Mouse (Mus musculus) liver, embryonic 16.5 days (tissue): Measurements from ENCODE around the gene Dpep1. TPM values are rescaled to one million over a fixed set of nuclear protein-coding genes. Genes with fewer than 3 reads are reported as not detected.
"Not testable (repeated sequence)": the region's sequence is repeated elsewhere in the genome, so short reads cannot be mapped to it uniquely, and the experiment has no call there.

Experiments used
- ATAC-seq: fragments of 200-750 bp; cut with Nextera tagmentation; 2 replicates; pipeline ENCODE4 v1.8.0; 2017; ENCODE audit warnings: low read depth, mild to moderate bottlenecking, moderate number of reproducible peaks, moderate library complexity
- H3K27ac ChIP-seq: fragments of 300-500 bp; sonication (generic); 2 replicates; pipeline ENCODE4 v1.5.1; 2014; ENCODE audit warnings: mild to moderate bottlenecking, low read length
- H3K27me3 ChIP-seq: fragments of 300-500 bp; sonication (generic); 2 replicates; pipeline ENCODE4 v1.6.1; 2014; ENCODE audit warnings: low read depth, low read length, mixed read lengths; ENCODE audit not compliant: control insufficient read depth, insufficient read depth
- H3K36me3 ChIP-seq: fragments of 300-500 bp; sonication (generic); 2 replicates; pipeline ENCODE4 v1.6.1; 2014; ENCODE audit warnings: mild to moderate bottlenecking; ENCODE audit not compliant: control insufficient read depth, insufficient read depth
- H3K4me1 ChIP-seq: fragments of 300-500 bp; sonication (generic); 2 replicates; pipeline ENCODE4 v1.6.1; 2014; ENCODE audit warnings: low read depth, low read length, mixed read lengths; ENCODE audit not compliant: control insufficient read depth
- H3K4me2 ChIP-seq: fragments of 300-500 bp; sonication (generic); 2 replicates; pipeline ENCODE4 v1.6.1; 2014; ENCODE audit warnings: low read depth, low read length, mixed read lengths
- H3K4me3 ChIP-seq: fragments of 300-500 bp; sonication (generic); 2 replicates; pipeline ENCODE4 v1.5.1; 2014; ENCODE audit warnings: low read depth, mild to moderate bottlenecking, low read length
- H3K9ac ChIP-seq: fragments of 300-500 bp; sonication (generic); 2 replicates; pipeline ENCODE4 v1.6.1; 2014; ENCODE audit warnings: low read depth, low read length
- H3K9me3 ChIP-seq: fragments of 300-500 bp; sonication (generic); replicated peaks from 2 replicates; pipeline ENCODE4 v1.6.1; 2016; ENCODE audit warnings: low read length; ENCODE audit not compliant: control insufficient read depth
- WGBS: fragments of 180-500 bp; shearing (Covaris S2); extraction: QIAGEN DNeasy Blood & Tissue Kit; methylation state at CpG from one replicate; pipeline ENCODE4 v1.1.7; 2014; ENCODE audit not compliant: insufficient replicate concordance; 5-methylcytosine and 5-hydroxymethylcytosine counted together
- polyA plus RNA-seq: library from polyadenylated mRNA; unstranded; fragments of >200 nt; fragmentation: Nextera tagmentation; extraction: Ambion mirVana; gene quantifications from 2 replicates; pipeline ENCODE4 v1.2.1, GENCODE M21; 2015

Gene Dpep1
- polyA plus RNA-seq, 1 experiment from 2014 or later: 0.39 TPM

DNA sequence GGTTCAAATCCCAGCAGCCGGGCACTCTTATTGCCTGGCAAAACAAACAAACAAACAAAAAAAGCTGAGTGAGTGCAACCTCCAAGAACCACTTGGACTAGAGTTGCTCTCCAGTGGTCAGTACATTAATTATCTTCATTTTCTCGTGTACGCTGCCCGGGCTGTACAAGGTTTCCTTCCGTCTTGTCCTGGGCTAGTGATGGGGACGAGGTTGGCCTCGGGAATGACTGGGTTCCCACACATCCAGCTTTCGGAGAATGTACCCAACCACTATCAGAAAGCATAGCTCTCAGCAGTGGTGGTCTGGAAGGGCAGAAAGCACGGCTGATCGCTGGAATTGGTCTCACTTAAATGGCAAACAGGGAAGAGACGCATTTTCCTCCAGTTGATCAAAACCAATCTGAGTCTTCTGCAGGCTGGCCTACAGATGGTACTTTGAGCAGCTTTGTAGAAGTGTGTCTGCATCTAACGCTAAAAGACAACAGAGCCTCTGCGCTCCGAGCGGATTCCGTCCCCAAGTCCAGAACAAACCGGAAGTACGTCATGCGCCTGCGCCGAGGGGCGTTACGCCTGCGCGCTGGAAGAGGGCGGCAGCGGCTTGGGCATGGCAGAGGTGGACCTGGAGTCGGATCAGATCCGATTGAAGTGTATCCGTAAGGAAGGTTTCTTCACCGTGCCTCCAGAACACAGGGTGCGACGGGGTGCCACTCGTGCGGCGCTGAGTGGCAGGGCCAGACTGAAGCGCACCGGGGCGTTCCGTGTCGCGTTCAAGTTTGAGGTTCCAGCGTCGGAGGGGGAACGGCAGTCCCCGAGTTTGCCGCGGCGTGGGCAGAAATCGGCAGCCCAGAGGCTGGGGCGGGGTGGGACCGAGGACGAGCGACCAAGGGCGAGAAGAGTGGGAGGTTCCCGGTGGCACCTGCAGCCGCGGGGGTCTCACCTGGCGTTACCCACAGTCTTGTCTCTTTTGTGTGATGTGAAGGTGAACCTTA is 38.5 kb downstream of the Dpep1 start, which contains the start of gene Cdk10:
Gene Cdk10, plus strand, starts transcription at position 565 of the 989 bp plus-strand sequence.
- peak within 1 kb of the TSS; percentile 71 for H3K27ac ChIP-seq
- peak within 1 kb of the TSS; percentile 84 for H3K4me3 ChIP-seq
- 2% methylated on average over 59 of the region's 59 CpGs for WGBS
- H3K4me2 ChIP-seq: peak within 1 kb of the TSS; percentile 99
- H3K9ac ChIP-seq: peak within 1 kb of the TSS; percentile 69
- H3K4me1 ChIP-seq: peaks cover 14% of the 10 kb centered on the region
- H3K9me3 ChIP-seq: no peaks in the 10 kb centered on the region
- H3K27me3 ChIP-seq: no peaks in the 10 kb centered on the region
- H3K36me3 ChIP-seq: 0 out of 2 replicates have a peak, but pooled peaks cover 4% of the 10 kb centered on the region
- ATAC-seq: peak; percentile 91

DNA sequence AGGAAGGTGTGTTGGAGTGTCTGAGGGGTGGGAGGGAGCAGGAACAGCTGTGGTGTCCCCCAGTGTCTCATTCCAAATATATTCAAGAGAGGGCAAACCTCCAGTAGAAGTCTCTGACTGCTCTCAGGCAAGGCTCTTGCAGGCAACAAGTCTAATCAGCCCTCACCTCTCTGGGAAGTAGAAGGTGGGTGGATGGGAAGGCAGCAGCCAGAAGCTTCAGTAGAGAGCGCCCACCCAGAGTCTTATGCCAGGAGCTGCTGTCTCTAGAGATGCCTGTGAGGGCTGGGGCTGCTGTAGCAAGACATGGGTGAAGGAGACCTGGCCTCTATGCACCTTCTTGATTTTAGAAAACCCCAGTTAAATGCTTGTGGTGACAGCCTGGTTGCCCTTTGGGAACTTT is 42.4 kb downstream of the Dpep1 start:
- Histone ChIP-seq H3K4me1 (peaks cover 14% of the 10 kb centered on the region), H3K27me3 (no peaks in the 10 kb centered on the region), H3K36me3 (0 out of 2 replicates have a peak, but pooled peaks cover 4% of the 10 kb centered on the region), H3K4me2 (no peak overlapping the region), H3K27ac (no peak overlapping the region), H3K4me3 (no peak overlapping the region), H3K9me3 (no peaks in the 10 kb centered on the region), H3K9ac (no peak overlapping the region)
- ATAC-seq: no peak
- 76% methylated on average over 1 of the region's 1 CpGs for WGBS

DNA sequence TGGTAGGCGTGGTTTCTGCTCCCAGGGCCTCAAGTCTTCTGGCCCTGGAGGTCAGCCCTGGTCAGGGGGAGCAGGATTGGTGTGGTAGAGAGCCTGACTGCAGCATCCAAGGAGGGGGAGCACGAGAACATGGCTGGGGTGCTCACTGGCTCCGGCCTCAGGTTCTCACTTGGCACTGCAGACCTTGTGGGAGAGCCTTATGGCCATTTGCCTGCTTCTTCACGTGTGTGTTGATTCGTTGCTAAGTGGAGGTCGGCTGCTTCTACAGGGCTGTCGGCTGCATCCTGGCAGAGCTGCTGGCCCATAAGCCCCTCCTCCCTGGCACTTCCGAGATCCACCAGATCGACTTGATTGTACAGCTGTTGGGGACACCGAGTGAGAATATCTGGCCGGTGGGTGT is 44.3 kb downstream of the Dpep1 start:
- 67% methylated on average over 9 of the region's 11 CpGs for WGBS
- H3K4me3 ChIP-seq, H3K9me3 ChIP-seq, ATAC-seq, H3K4me1 ChIP-seq, H3K27me3 ChIP-seq, H3K36me3 ChIP-seq, H3K4me2 ChIP-seq, H3K27ac ChIP-seq, H3K9ac ChIP-seq: not testable (repeated sequence)

DNA sequence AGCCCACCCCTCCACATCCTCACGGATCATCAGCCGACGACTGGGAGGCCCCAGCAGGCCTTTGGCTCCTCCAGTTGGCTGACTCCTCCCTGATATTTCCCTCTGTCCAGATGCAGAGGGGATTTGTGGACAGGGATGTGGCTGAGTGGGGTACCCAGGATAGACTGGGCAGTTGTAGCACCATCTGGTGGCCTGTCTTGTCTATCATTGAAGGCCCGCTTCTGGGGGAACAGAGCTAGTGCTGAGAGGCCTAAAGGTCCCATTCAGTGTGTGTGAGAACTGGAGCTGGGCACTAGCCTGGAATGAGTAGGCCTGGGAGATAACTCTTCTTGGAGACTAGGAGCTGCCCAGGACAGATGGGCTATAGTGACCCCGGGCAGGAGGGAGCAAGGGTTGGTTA is 45.7 kb downstream of the Dpep1 start:
- ATAC-seq: no peak
- H3K27ac ChIP-seq: no peak overlapping the region
- no peak overlapping the region for H3K4me3 ChIP-seq
- H3K9me3 ChIP-seq: no peaks in the 10 kb centered on the region
- 0 out of 2 replicates have a peak, but pooled peaks cover 4% of the 10 kb centered on the region for H3K36me3 ChIP-seq
- H3K4me1 ChIP-seq: peaks cover 18% of the 10 kb centered on the region
- 59% methylated on average over 5 of the region's 5 CpGs for WGBS
- peaks cover 15% of the 10 kb centered on the region for H3K27me3 ChIP-seq
- no peak overlapping the region for H3K9ac ChIP-seq
- H3K4me2 ChIP-seq: no peak overlapping the region

DNA sequence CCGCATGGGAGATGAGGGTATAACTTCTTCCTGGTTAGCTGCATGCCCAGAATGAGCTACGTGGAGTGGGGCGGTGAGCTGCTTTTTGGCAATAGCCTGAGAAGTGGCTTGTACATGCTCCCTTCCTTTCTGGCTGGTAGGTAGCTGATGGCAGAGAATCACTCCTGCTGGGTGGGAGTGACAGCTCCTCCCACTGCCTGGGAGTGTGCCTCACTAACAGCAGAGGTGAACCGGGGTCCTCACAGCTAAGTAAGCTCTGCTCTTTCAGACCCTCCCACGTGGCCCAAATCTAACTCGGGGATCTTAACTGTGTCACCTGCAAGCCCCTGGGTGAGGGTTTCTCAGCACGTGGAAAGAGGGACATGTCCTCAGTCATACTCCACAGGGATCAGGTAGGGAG is 46.5 kb downstream of the Dpep1 start:
- Histone ChIP-seq H3K9me3 (no peaks in the 10 kb centered on the region), H3K4me2 (no peak overlapping the region), H3K27me3 (peaks cover 15% of the 10 kb centered on the region), H3K4me1 (peaks cover 18% of the 10 kb centered on the region), H3K9ac (no peak overlapping the region), H3K36me3 (0 out of 2 replicates have a peak, but pooled peaks cover 4% of the 10 kb centered on the region), H3K4me3 (no peak overlapping the region), H3K27ac (no peak overlapping the region)
- WGBS: 43% methylated on average over 7 of the region's 7 CpGs
- ATAC-seq: no peak

DNA sequence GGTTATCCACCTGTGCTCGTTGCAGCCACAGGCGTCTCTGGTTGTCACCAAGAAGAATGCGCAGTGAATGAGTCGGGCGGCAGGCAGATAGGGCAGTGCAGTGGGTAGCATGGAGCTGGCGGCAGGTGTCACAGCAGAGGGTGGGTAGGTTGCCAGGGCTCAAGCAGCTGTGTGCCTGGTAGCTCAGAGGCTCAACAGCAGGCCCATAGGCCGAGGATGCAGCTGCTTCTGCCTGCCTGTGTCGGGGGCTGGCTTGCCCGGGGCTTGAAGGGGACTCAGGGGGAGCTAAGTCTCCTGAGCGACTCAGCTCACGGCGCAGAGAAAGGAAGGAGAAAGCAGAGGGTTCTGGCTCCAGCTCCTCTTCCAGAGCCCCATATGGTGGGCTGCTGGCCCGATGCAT is 47.3 kb downstream of the Dpep1 start:
- Histone ChIP-seq H3K36me3 (no peaks in the 10 kb centered on the region), H3K27ac (no peak overlapping the region), H3K27me3 (peaks cover 15% of the 10 kb centered on the region), H3K4me1 (peaks cover 18% of the 10 kb centered on the region), H3K9me3 (no peaks in the 10 kb centered on the region), H3K9ac (no peak overlapping the region), H3K4me3 (no peak overlapping the region), H3K4me2 (no peak overlapping the region)
- ATAC-seq: no peak
- 64% methylated on average over 13 of the region's 13 CpGs for WGBS

DNA sequence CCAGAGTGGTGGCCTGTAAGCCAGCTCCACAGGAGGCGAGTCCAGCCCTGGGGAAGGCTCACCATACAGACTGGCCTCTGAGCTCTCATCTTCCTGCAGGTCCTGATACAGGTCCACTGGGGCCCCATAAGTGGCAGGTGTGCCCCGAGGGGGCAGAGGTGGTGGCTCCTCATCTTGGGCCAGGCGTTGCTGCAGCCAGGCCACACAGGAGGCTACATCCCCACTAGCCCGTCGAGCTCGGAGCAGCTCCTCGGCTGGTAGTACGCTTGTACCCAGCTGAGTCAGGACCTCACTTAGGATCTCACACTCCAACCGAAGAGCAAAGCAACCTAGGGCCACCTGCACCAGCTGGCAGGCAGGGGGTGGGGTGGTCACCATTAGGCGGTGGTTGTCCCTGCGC is 47.7 kb downstream of the Dpep1 start:
- Histone ChIP-seq H3K9me3 (no peaks in the 10 kb centered on the region), H3K4me2 (no peak overlapping the region), H3K36me3 (no peaks in the 10 kb centered on the region), H3K4me3 (no peak overlapping the region), H3K27ac (no peak overlapping the region), H3K4me1 (peaks cover 18% of the 10 kb centered on the region), H3K27me3 (peaks cover 15% of the 10 kb centered on the region), H3K9ac (no peak overlapping the region)
- 70% methylated on average over 11 of the region's 11 CpGs for WGBS
- no peak for ATAC-seq

DNA sequence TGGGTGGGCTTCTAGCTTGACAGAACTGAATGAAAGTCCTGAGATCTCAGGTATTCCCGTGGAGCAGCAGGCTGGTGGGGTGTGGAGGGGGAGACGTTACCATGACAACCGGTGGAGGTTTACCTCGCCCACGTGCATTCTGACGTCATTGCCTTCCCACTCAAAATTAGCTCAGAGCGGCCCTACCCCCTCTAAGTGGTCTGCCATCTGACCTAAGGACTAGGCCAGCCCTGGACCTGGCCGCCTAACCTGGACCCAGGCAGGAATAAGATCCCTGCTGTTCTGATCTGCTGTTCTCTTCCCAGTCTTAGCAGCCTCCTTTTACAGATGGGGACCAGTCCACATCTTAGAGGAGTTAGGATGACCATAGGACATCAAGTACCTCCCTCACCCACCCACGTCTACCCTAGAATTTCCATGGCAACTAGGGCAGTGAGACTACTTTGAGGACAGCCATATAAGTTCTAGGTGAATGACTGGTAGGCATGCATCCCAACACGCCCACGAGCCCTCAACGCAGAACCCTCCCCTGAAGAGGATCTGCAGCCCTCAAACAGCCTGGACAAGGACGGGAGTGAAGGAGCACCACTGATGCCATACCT is 49.0 kb downstream of the Dpep1 start:
- peak overlapping the region; percentile 94 for H3K4me2 ChIP-seq
- peak overlapping the region; percentile 70 for H3K4me3 ChIP-seq
- H3K27me3 ChIP-seq: peaks cover 15% of the 10 kb centered on the region
- H3K27ac ChIP-seq: no peak overlapping the region
- H3K9ac ChIP-seq: peak overlapping the region; percentile 61
- WGBS: 31% methylated on average over 13 of the region's 13 CpGs
- no peaks in the 10 kb centered on the region for H3K36me3 ChIP-seq
- no peaks in the 10 kb centered on the region for H3K9me3 ChIP-seq
- no peak for ATAC-seq
- peaks cover 18% of the 10 kb centered on the region for H3K4me1 ChIP-seq
